8 mouse cellular contexts compared by ENCODE assay signal in genomic region chr11:62576530-62577152, GRCm38 (mm10). TPM values are rescaled to one million over a fixed set of nuclear protein-coding genes. Genes with fewer than 3 reads are reported as not detected.
A peak's percentile ranks its signal among the peaks of the same experiment; 100 is the strongest.
DNase-seq lines count a peak whose midpoint lies in the region; ATAC-seq and TF ChIP-seq lines count a peak whose summit lies in the region.

No protein-coding gene starts in this region.

- no peak for ATAC-seq in kidney, postnatal 0 days (replicated peaks; ENCODE audit: low FRiP score, low read depth)
- ATAC-seq in embryonic facial prominence, embryonic 13.5 days (ENCODE audit: insufficient number of reproducible peaks, insufficient read depth, low FRiP score, low TSS enrichment, low read depth): no peak
- ATAC-seq in limb, embryonic 14.5 days (ENCODE audit: low FRiP score, low read depth): no peak
- ATAC-seq in midbrain, embryonic 13.5 days: no peak
- no peak for ATAC-seq in stomach, postnatal 0 days (ENCODE audit: low FRiP score, low TSS enrichment)

- H3K27ac ChIP-seq in kidney, postnatal 0 days: no peak overlapping the region
- H3K27ac ChIP-seq in embryonic facial prominence, embryonic 13.5 days: 0 out of 2 replicates have a peak overlapping the region, but pooled peaks have one; percentile 28
- no peak overlapping the region for H3K27ac ChIP-seq in limb, embryonic 14.5 days (replicated peaks; ENCODE audit: low read depth, low read length)
- peak overlapping the region; percentile 72 for H3K27ac ChIP-seq in midbrain, embryonic 13.5 days
- peak overlapping the region; percentile 56 for H3K27ac ChIP-seq in stomach, postnatal 0 days (replicated peaks)

- H3K9me3 ChIP-seq in kidney, postnatal 0 days (replicated peaks; ENCODE audit: low read length): no peaks in the 10 kb centered on the region
- H3K9me3 ChIP-seq in embryonic facial prominence, embryonic 13.5 days: no peaks in the 10 kb centered on the region
- no peaks in the 10 kb centered on the region for H3K9me3 ChIP-seq in limb, embryonic 14.5 days (ENCODE audit: control insufficient read depth, low read length)
- H3K9me3 ChIP-seq in midbrain, embryonic 13.5 days: no peaks in the 10 kb centered on the region
- no peaks in the 10 kb centered on the region for H3K9me3 ChIP-seq in stomach, postnatal 0 days (ENCODE audit: control insufficient read depth, low read length)

- no peaks in the 10 kb centered on the region for H3K27me3 ChIP-seq in kidney, postnatal 0 days (ENCODE audit: insufficient read depth, low read length)
- peaks cover 9% of the 10 kb centered on the region; the same call in 1 of the 2 replicates for H3K27me3 ChIP-seq in embryonic facial prominence, embryonic 13.5 days
- no peaks in the 10 kb centered on the region for H3K27me3 ChIP-seq in limb, embryonic 14.5 days (ENCODE audit: control insufficient read depth, insufficient read depth, low read length)
- peaks cover 5% of the 10 kb centered on the region; the same call in 1 of the 2 replicates for H3K27me3 ChIP-seq in midbrain, embryonic 13.5 days
- H3K27me3 ChIP-seq in stomach, postnatal 0 days (ENCODE audit: control insufficient read depth, insufficient read depth, low read length): no peaks in the 10 kb centered on the region

- no peak overlapping the region for H3K9ac ChIP-seq in kidney, postnatal 0 days (ENCODE audit: low read depth, low read length)
- peak overlapping the region; percentile 70; the same call in 1 of the 2 replicates for H3K9ac ChIP-seq in embryonic facial prominence, embryonic 13.5 days
- H3K9ac ChIP-seq in limb, embryonic 14.5 days (ENCODE audit: low read depth, low read length, severe bottlenecking): no peak overlapping the region
- peak overlapping the region; percentile 77 for H3K9ac ChIP-seq in midbrain, embryonic 13.5 days (replicated peaks)
- H3K9ac ChIP-seq in stomach, postnatal 0 days (ENCODE audit: low read length): peak overlapping the region; percentile 57

- WGBS in kidney, postnatal 0 days: 70% methylated on average over 16 of the region's 16 CpGs
- WGBS in embryonic facial prominence, embryonic 13.5 days: 55% methylated on average over 16 of the region's 16 CpGs
- WGBS in limb, embryonic 14.5 days: 63% methylated on average over 16 of the region's 16 CpGs
- 69% methylated on average over 16 of the region's 16 CpGs for WGBS in midbrain, embryonic 13.5 days
- 55% methylated on average over 16 of the region's 16 CpGs for WGBS in stomach, postnatal 0 days

- DNase-seq in kidney, postnatal 0 days (ENCODE audit: low spot score): no peak
- no peak for DNase-seq in kidney, postnatal 14 days
- DNase-seq in heart, postnatal 10 days: peak; percentile 33 to 35
- no peak for DNase-seq in limb, embryonic 14.5 days (ENCODE audit: low spot score)
- no peak for DNase-seq in stomach, postnatal 0 days (ENCODE audit: low spot score)
- no peak for DNase-seq in urinary bladder, postnatal 36 days (ENCODE audit: low spot score in 2 of 2)

- H3K4me1 ChIP-seq in kidney, postnatal 0 days (replicated peaks; ENCODE audit: insufficient read depth, low read length): no peaks in the 10 kb centered on the region
- H3K4me1 ChIP-seq in embryonic facial prominence, embryonic 13.5 days: peaks cover 14% of the 10 kb centered on the region
- peaks cover 6% of the 10 kb centered on the region for H3K4me1 ChIP-seq in limb, embryonic 14.5 days (ENCODE audit: control insufficient read depth, insufficient read depth, low read length)
- H3K4me1 ChIP-seq in midbrain, embryonic 13.5 days (replicated peaks): peaks cover 18% of the 10 kb centered on the region
- H3K4me1 ChIP-seq in stomach, postnatal 0 days (replicated peaks; ENCODE audit: control insufficient read depth, insufficient read depth): no peaks in the 10 kb centered on the region

- no peak for TF ChIP-seq EP300 in stomach, postnatal 0 days (optimal IDR thresholded peaks at IDR 0.05)

- H3K4me2 ChIP-seq in kidney, postnatal 0 days (ENCODE audit: low read length): peak overlapping the region; percentile 85
- H3K4me2 ChIP-seq in embryonic facial prominence, embryonic 13.5 days: peak overlapping the region; percentile 92
- H3K4me2 ChIP-seq in limb, embryonic 14.5 days (replicated peaks; ENCODE audit: low read depth, low read length, severe bottlenecking): no peak overlapping the region
- H3K4me2 ChIP-seq in midbrain, embryonic 13.5 days (replicated peaks): peak overlapping the region; percentile 93
- peak overlapping the region; percentile 94 for H3K4me2 ChIP-seq in stomach, postnatal 0 days (replicated peaks; ENCODE audit: low read depth)

- no peak for TF ChIP-seq CTCF in kidney, postnatal 0 days (IDR thresholded peaks at IDR 0.05; ENCODE audit: low read depth)
- TF ChIP-seq CTCF in stomach, postnatal 0 days (IDR thresholded peaks at IDR 0.05; ENCODE audit: low read depth): no peak

- intact Hi-C loops in heart, postnatal 10 days (cut with DNase I): loop anchor here (5.0 kb wide), 2 partner anchors 39 to 59 kb away; partner anchors contain the start of gene Cenpv

- no peaks in the 10 kb centered on the region for H3K36me3 ChIP-seq in kidney, postnatal 0 days (ENCODE audit: insufficient read depth, low read length)
- no peaks in the 10 kb centered on the region for H3K36me3 ChIP-seq in embryonic facial prominence, embryonic 13.5 days
- H3K36me3 ChIP-seq in limb, embryonic 14.5 days (ENCODE audit: control insufficient read depth, insufficient read depth, low read length): no peaks in the 10 kb centered on the region
- H3K36me3 ChIP-seq in midbrain, embryonic 13.5 days: no peaks in the 10 kb centered on the region
- H3K36me3 ChIP-seq in stomach, postnatal 0 days (ENCODE audit: control insufficient read depth, insufficient read depth, low read length): no peaks in the 10 kb centered on the region

- TF ChIP-seq POLR2A in limb, embryonic 14.5 days (IDR thresholded peaks at IDR 0.05; ENCODE audit: borderline replicate concordance, extremely low read depth, insufficient read depth, insufficient read length): no peak

- H3K4me3 ChIP-seq in kidney, postnatal 0 days (replicated peaks; ENCODE audit: low read depth, low read length): 0 out of 2 replicates have a peak overlapping the region, but pooled peaks have one; percentile 48
- H3K4me3 ChIP-seq in embryonic facial prominence, embryonic 13.5 days: peak overlapping the region; percentile 50
- H3K4me3 ChIP-seq in limb, embryonic 14.5 days (replicated peaks; ENCODE audit: low read length): peak overlapping the region; percentile 48; the same call in 1 of the 2 replicates
- H3K4me3 ChIP-seq in midbrain, embryonic 13.5 days (replicated peaks): peak overlapping the region; percentile 57
- peak overlapping the region; percentile 53 for H3K4me3 ChIP-seq in stomach, postnatal 0 days (ENCODE audit: low read depth, low read length)

RNA-seq across cellular contexts. Expression of gene Trpv2, which starts 2.4 kb away (rescaled TPM):
- polyA plus RNA-seq in kidney, postnatal 0 days (2015; fragmentation: Nextera tagmentation; extraction: Ambion mirVana): 1.7 and 2.4 TPM in 2 replicates
- 3.0 and 3.5 TPM in 2 replicates for polyA plus RNA-seq in embryonic facial prominence, embryonic 13.5 days (2015; fragmentation: Nextera tagmentation; extraction: Ambion mirVana)
- total RNA-seq in heart, postnatal 10 days (2021): 1 to 10 TPM; 4.3 to 4.5 TPM
- 2.7 and 2.8 TPM in 2 replicates for polyA plus RNA-seq in limb, embryonic 14.5 days (2012; rRNA removed)
- 2.9 and 4.3 TPM in 2 replicates for polyA plus RNA-seq in limb, embryonic 14.5 days (2014; fragmentation: Nextera tagmentation; extraction: Ambion mirVana)
- 20.7 TPM in 2 replicates for polyA plus RNA-seq in midbrain, embryonic 13.5 days (2015; fragmentation: Nextera tagmentation; extraction: Ambion mirVana)
- 9.6 and 11.0 TPM in 2 replicates for polyA plus RNA-seq in stomach, postnatal 0 days (2015; fragmentation: Nextera tagmentation; extraction: Ambion mirVana)

RNA-seq across cellular contexts. Expression of gene Ubb, which starts 25.7 kb away (rescaled TPM):
- polyA plus RNA-seq in kidney, postnatal 0 days (2015; fragmentation: Nextera tagmentation; extraction: Ambion mirVana): 2,759 and 3,018 TPM in 2 replicates
- 3,261 and 3,547 TPM in 2 replicates for polyA plus RNA-seq in embryonic facial prominence, embryonic 13.5 days (2015; fragmentation: Nextera tagmentation; extraction: Ambion mirVana)
- 100 to 1,000 TPM; 678 to 750 TPM for total RNA-seq in heart, postnatal 10 days (2021)
- 3,111 and 3,234 TPM in 2 replicates for polyA plus RNA-seq in limb, embryonic 14.5 days (2012; rRNA removed)
- polyA plus RNA-seq in limb, embryonic 14.5 days (2014; fragmentation: Nextera tagmentation; extraction: Ambion mirVana): 3,423 and 3,655 TPM in 2 replicates
- polyA plus RNA-seq in midbrain, embryonic 13.5 days (2015; fragmentation: Nextera tagmentation; extraction: Ambion mirVana): 4,691 and 4,901 TPM in 2 replicates
- polyA plus RNA-seq in stomach, postnatal 0 days (2015; fragmentation: Nextera tagmentation; extraction: Ambion mirVana): 1,850 and 1,934 TPM in 2 replicates

RNA-seq across cellular contexts. Expression of gene Cenpv, which starts 37.6 kb away (rescaled TPM):
- polyA plus RNA-seq in kidney, postnatal 0 days (2015; fragmentation: Nextera tagmentation; extraction: Ambion mirVana): 17.1 and 17.6 TPM in 2 replicates
- 35.9 and 41.1 TPM in 2 replicates for polyA plus RNA-seq in embryonic facial prominence, embryonic 13.5 days (2015; fragmentation: Nextera tagmentation; extraction: Ambion mirVana)
- total RNA-seq in heart, postnatal 10 days (2021): 10 to 100 TPM; 19.3 to 19.8 TPM
- polyA plus RNA-seq in limb, embryonic 14.5 days (2012; rRNA removed): 40.5 and 47.6 TPM in 2 replicates
- 26.7 and 27.0 TPM in 2 replicates for polyA plus RNA-seq in limb, embryonic 14.5 days (2014; fragmentation: Nextera tagmentation; extraction: Ambion mirVana)
- polyA plus RNA-seq in midbrain, embryonic 13.5 days (2015; fragmentation: Nextera tagmentation; extraction: Ambion mirVana): 52.8 and 65.6 TPM in 2 replicates
- polyA plus RNA-seq in stomach, postnatal 0 days (2015; fragmentation: Nextera tagmentation; extraction: Ambion mirVana): 17.8 and 18.6 TPM in 2 replicates

Comparison
In these comparisons a context has a peak if more than half of its experiments do, and no peak if none do; other contexts are left out.
1. DNase-seq: peak in heart, postnatal 10 days (2 of 2); none in kidney, postnatal 0 days (single experiment), kidney, postnatal 14 days (single experiment), limb, embryonic 14.5 days (single experiment), stomach, postnatal 0 days (single experiment) and urinary bladder, postnatal 36 days (0 of 2).
2. H3K27ac ChIP-seq: peak in embryonic facial prominence, embryonic 13.5 days (single experiment), midbrain, embryonic 13.5 days (single experiment) and stomach, postnatal 0 days (single experiment); none in kidney, postnatal 0 days (single experiment) and limb, embryonic 14.5 days (single experiment).
3. H3K9ac ChIP-seq: peak in embryonic facial prominence, embryonic 13.5 days (single experiment), midbrain, embryonic 13.5 days (single experiment) and stomach, postnatal 0 days (single experiment); none in kidney, postnatal 0 days (single experiment) and limb, embryonic 14.5 days (single experiment).
4. Peak in every context shown above with its lines, with median percentiles within 50 percentile points of each other: H3K4me3 ChIP-seq.